Mouse (Mus musculus): ENCODE measurements around the gene Trim38.

The Trim38 gene

GRCm38 (mm10) chr13:23761871-23762821 lies 7.6 kb upstream of the Trim38 start, which contains the start of gene Hist1h3a:
Hist1h3a (minus strand) TSS chr13:23762386.
- peak; percentile 86 for DNase-seq (ENCODE audit: low read depth, low spot score)

- DNase-seq (ENCODE audit: low read depth, low spot score) = no peak
Observed at GRCm38 (mm10) chr13:23763242-23763585, 6.5 kb upstream of the Trim38 start.

- DNase-seq (ENCODE audit: low read depth, low spot score) = peak; percentile 92
Observed at GRCm38 (mm10) chr13:23763586-23764323, 6.0 kb upstream of the Trim38 start, which contains the start of gene Hist1h1a. Hist1h1a (plus strand) TSS chr13:23763666.

- peak; percentile 59 for DNase-seq (ENCODE audit: low read depth, low spot score)
Observed at GRCm38 (mm10) chr13:23764324-23765171, 5.2 kb upstream of the Trim38 start.

- DNase-seq (ENCODE audit: low read depth, low spot score) = no peak
Observed at GRCm38 (mm10) chr13:23765172-23765513, 4.6 kb upstream of the Trim38 start.

- DNase-seq (ENCODE audit: low read depth, low spot score) = no peak
Observed at GRCm38 (mm10) chr13:23766772-23767171, 2.9 kb upstream of the Trim38 start.

- DNase-seq (ENCODE audit: low read depth, low spot score) = no peak
Observed at GRCm38 (mm10) chr13:23768834-23769397, 797 bp upstream of the Trim38 start.

- DNase-seq (ENCODE audit: low read depth, low spot score) = peak; percentile 72
Observed at GRCm38 (mm10) chr13:23772561-23773313, 3.0 kb downstream of the Trim38 start.

- no peak for DNase-seq (ENCODE audit: low read depth, low spot score)
Observed at GRCm38 (mm10) chr13:23778339-23778738, 8.6 kb downstream of the Trim38 start.

- no peak for DNase-seq (ENCODE audit: low read depth, low spot score)
Observed at GRCm38 (mm10) chr13:23779025-23779424, 9.3 kb downstream of the Trim38 start.

GRCm38 (mm10) chr13:23792520-23792919 lies 22.8 kb downstream of the Trim38 start:
- peak; percentile 43 for DNase-seq (ENCODE audit: low read depth, low spot score)

- no peak for DNase-seq (ENCODE audit: low read depth, low spot score)
Observed at GRCm38 (mm10) chr13:23799405-23799804, 29.7 kb downstream of the Trim38 start.

GRCm38 (mm10) chr13:23804532-23804931 lies 34.8 kb downstream of the Trim38 start:
- no peak for DNase-seq (ENCODE audit: low read depth, low spot score)

GRCm38 (mm10) chr13:23806422-23807052 lies 36.8 kb downstream of the Trim38 start, which contains the start of gene Slc17a2:
Slc17a2 (plus strand) TSS chr13:23806993.
- DNase-seq (ENCODE audit: low read depth, low spot score) = no peak

- no peak for DNase-seq (ENCODE audit: low read depth, low spot score)
Observed at GRCm38 (mm10) chr13:23816148-23816547, 46.4 kb downstream of the Trim38 start.

- DNase-seq (ENCODE audit: low read depth, low spot score) = no peak
Observed at GRCm38 (mm10) chr13:23820179-23820940, 50.6 kb downstream of the Trim38 start.

GRCm38 (mm10) chr13:23822213-23822612 lies 52.5 kb downstream of the Trim38 start:
- no peak for DNase-seq (ENCODE audit: low read depth, low spot score)

GRCm38 (mm10) chr13:23826606-23827005 lies 56.9 kb downstream of the Trim38 start:
- no peak for DNase-seq (ENCODE audit: low read depth, low spot score)

- DNase-seq (ENCODE audit: low read depth, low spot score) = peak; percentile 3
Observed at GRCm38 (mm10) chr13:23833053-23833452, 63.3 kb downstream of the Trim38 start.

All from c-Kit-negative CD71-positive TER-119-positive erythroid progenitor cells, embryonic 14.5 days (primary cell).